Mouse (Mus musculus) spleen, adult 2 months (tissue): ENCODE measurements around the gene Fetub. TPM values are rescaled to one million over a fixed set of nuclear protein-coding genes. Genes with fewer than 3 reads are reported as not detected.

Experiments
- DNase-seq, 2 experiments: peaks; one replicate each; pipeline versions ENCODE4 v3.0.0 to v3.0.0-alpha.2; 2012 to 2021; ENCODE audit warnings: low spot score in 2 of 2, low read depth in 1 of 2
- H3K27ac ChIP-seq: fragments of 200-500 bp; 2 replicates; pipeline ENCODE4 v1.5.1; 2012; ENCODE audit warnings: low read length, inconsistent platforms; ENCODE audit not compliant: insufficient read depth
- H3K27me3 ChIP-seq: fragments of 200-500 bp; 2 replicates; pipeline ENCODE4 v1.6.1; 2012; ENCODE audit warnings: mild to moderate bottlenecking, moderate library complexity, low read length, inconsistent platforms; ENCODE audit not compliant: control insufficient read depth, insufficient read depth
- H3K36me3 ChIP-seq: fragments of 200-500 bp; 2 replicates; pipeline ENCODE4 v1.6.1; 2012; ENCODE audit warnings: mild to moderate bottlenecking, low read length, inconsistent platforms; ENCODE audit not compliant: control insufficient read depth, insufficient read depth
- H3K4me1 ChIP-seq: fragments of 200-500 bp; 2 replicates; pipeline ENCODE4 v1.6.1; 2011; ENCODE audit warnings: inconsistent platforms; ENCODE audit not compliant: control insufficient read depth, insufficient read depth, insufficient read length
- H3K4me3 ChIP-seq: fragments of 200-500 bp; 2 replicates; pipeline ENCODE4 v1.5.1; 2011; ENCODE audit warnings: mild to moderate bottlenecking, inconsistent platforms; ENCODE audit not compliant: insufficient read depth, insufficient read length; ENCODE audit errors: extremely low read depth
- CTCF ChIP-seq: fragments of 200-500 bp; IDR thresholded peaks from 2 replicates; pipeline ENCODE4 v1.5.1; 2011; ENCODE audit warnings: mild to moderate bottlenecking, inconsistent platforms; ENCODE audit not compliant: insufficient read depth, insufficient read length, insufficient replicate concordance; ENCODE audit errors: extremely low read depth
- POLR2A ChIP-seq: fragments of 200-500 bp; IDR thresholded peaks from 2 replicates; pipeline ENCODE4 v1.6.1; 2011; ENCODE audit warnings: low read depth, low read length, inconsistent platforms
- WGBS: fragments of 180-500 bp; shearing (Covaris S2); methylation state at CpG from one replicate; pipeline ENCODE4 v1.1.7; 2018; 5-methylcytosine and 5-hydroxymethylcytosine counted together
- polyA plus RNA-seq: library from polyadenylated mRNA; depleted of rRNA; stranded (reverse); fragments of >200 nt; gene quantifications from 2 replicates; pipeline ENCODE4 v1.2.3, GENCODE M21; 2012

Gene Fetub
- polyA plus RNA-seq, 1 experiment = not detected

- no peak for DNase-seq
- WGBS = 84% methylated on average over 3 of the region's 3 CpGs
These were observed 16.8 kb upstream of the Fetub start for GRCm38 (mm10) chr16:22901326-22901725.

DNA sequence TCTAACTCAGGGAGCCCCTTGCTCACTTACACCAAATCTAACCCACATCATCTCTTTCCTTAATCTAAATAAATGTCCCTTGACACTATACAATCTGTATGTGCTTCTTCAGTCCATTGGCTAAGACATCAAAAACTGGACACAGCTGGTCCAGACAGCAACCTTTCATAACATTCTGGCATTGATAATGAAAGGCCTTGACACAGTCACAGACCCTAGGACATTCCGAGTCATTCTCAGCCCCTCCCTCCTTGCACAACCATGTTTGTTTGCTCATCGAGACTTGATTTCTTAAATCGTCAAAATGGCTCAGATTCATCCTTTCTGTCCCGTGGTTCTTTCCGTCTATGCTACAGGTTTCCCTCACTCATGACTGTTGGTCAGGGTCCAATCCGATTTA, 8.8 kb upstream of the Fetub start:
- no peak for TF ChIP-seq CTCF
- no peak for TF ChIP-seq POLR2A
- WGBS = 93% methylated on average over 6 of the region's 6 CpGs
- no peaks in the 10 kb centered on the region for H3K4me1 ChIP-seq
- no peaks in the 10 kb centered on the region for H3K36me3 ChIP-seq
- H3K27me3 ChIP-seq = no peaks in the 10 kb centered on the region
- DNase-seq = no peak
- H3K27ac ChIP-seq = no peak overlapping the region
- H3K4me3 ChIP-seq = no peak overlapping the region

More at GRCm38 (mm10) chr16:22901326-22901725, 16.8 kb upstream of the Fetub start:
- no peaks in the 10 kb centered on the region for H3K27me3 ChIP-seq
- H3K4me3 ChIP-seq = no peak overlapping the region
- H3K36me3 ChIP-seq = no peaks in the 10 kb centered on the region
- H3K27ac ChIP-seq = no peak overlapping the region
- TF ChIP-seq POLR2A (no peak), CTCF (no peak)
- no peaks in the 10 kb centered on the region for H3K4me1 ChIP-seq

- no peak for DNase-seq
- WGBS = 83% methylated on average over 3 of the region's 3 CpGs
- Histone ChIP-seq H3K36me3 (no peaks in the 10 kb centered on the region), H3K27me3 (no peaks in the 10 kb centered on the region), H3K27ac (no peak overlapping the region), H3K4me1 (no peaks in the 10 kb centered on the region), H3K4me3 (no peak overlapping the region)
- TF ChIP-seq CTCF (no peak), POLR2A (no peak)
These were observed 6.1 kb upstream of the Fetub start for GRCm38 (mm10) chr16:22911986-22912385.

DNA sequence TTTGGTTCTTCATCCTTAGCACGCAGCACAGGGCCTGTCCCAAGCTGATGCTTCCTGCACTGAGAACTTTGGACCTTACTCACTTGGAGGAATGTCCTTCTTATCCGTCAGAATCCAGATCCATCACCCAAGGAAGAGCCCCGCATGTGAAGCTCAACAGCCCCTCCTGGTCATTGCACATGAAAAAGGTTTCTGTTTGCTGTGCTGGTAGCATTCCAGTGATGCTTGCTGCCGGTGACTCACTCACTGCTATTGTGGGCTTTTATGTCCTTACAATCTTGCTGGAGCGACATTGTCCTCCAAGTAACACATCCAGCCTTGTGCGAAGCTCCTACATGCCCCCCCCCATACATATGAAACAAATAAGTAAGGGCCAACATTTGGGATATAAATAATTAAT, 5.2 kb upstream of the Fetub start:
- no peaks in the 10 kb centered on the region for H3K27me3 ChIP-seq
- H3K4me1 ChIP-seq = no peaks in the 10 kb centered on the region
- WGBS = 91% methylated on average over 6 of the region's 6 CpGs
- no peak for TF ChIP-seq POLR2A
- no peak for TF ChIP-seq CTCF
- DNase-seq = no peak
- H3K36me3 ChIP-seq = no peaks in the 10 kb centered on the region
- H3K4me3 ChIP-seq = no peak overlapping the region
- no peak overlapping the region for H3K27ac ChIP-seq

DNA sequence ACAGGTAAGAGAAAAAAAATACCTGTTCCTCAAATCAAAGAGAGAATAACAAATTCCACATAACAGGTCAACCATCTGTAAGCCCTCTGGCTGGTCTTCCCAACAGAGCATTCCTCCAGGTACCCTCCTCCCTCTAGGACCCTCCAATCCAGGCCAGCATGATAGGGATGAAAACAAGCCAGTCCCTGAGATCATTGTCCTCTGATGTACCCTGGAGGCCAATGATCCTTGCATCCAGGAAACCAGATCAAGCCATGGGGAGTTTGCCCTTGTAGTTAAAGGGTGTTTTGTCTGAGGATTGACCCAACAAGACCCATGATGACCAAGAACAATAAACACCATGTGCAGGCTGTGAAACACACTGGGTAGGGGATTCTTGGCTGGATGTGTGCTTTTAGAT, 3.9 kb upstream of the Fetub start:
- Histone ChIP-seq H3K27ac (no peak overlapping the region), H3K36me3 (no peaks in the 10 kb centered on the region), H3K4me1 (no peaks in the 10 kb centered on the region), H3K4me3 (no peak overlapping the region), H3K27me3 (no peaks in the 10 kb centered on the region)
- no peak for TF ChIP-seq CTCF
- TF ChIP-seq POLR2A = no peak
- no peak for DNase-seq

DNA sequence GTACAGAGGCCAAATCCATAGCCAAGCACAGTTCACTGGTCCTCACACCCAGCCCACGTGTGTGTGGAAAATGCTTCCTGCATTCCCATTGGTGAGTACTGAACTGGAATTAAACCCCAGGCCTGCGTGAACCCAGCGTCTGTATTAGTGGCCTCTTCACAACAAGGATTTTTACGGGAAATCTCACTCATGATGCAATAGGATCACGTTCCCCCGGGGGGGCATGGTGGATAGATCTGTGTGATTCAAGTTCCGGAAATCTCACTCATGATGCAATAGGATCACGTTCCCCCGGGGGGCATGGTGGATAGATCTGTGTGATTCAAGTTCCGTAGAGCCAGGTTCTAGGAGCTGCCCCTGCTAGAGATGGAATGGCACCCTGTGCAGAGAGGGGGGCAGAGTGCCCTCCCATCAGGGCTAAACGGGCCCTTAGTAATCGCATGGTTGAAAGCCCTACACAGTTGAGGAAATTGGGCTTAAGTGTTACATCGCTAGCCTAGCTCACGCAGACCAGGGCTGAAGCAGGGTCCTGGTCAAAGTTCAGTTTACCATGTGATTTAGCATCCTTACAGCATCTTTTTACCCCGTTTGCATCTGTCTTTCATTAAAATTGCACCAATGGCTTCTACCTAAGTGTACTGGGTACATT, 654 bp downstream of the Fetub start:
- no peaks in the 10 kb centered on the region for H3K4me1 ChIP-seq
- no peaks in the 10 kb centered on the region for H3K27me3 ChIP-seq
- no peak overlapping the region for H3K27ac ChIP-seq
- WGBS = 89% methylated on average over 15 of the region's 15 CpGs
- TF ChIP-seq POLR2A (no peak), CTCF (no peak)
- H3K4me3 ChIP-seq = no peak overlapping the region
- no peak for DNase-seq
- H3K36me3 ChIP-seq = no peaks in the 10 kb centered on the region

GRCm38 (mm10) chr16:22919971-22920854, 2.1 kb downstream of the Fetub start:
- H3K27ac ChIP-seq = no peak overlapping the region
- no peak overlapping the region for H3K4me3 ChIP-seq
- WGBS = 47% methylated on average over 18 of the region's 18 CpGs
- no peaks in the 10 kb centered on the region for H3K4me1 ChIP-seq
- no peaks in the 10 kb centered on the region for H3K36me3 ChIP-seq
- H3K27me3 ChIP-seq = no peaks in the 10 kb centered on the region
- DNase-seq = no peak
- TF ChIP-seq CTCF (no peak), POLR2A (no peak)
